Mouse (Mus musculus) heart, embryonic 10.5 days (tissue): Measurements from ENCODE around the gene Ak2. TPM values are rescaled to one million over a fixed set of nuclear protein-coding genes. Genes with fewer than 3 reads are reported as not detected.
A peak's percentile ranks its signal among the peaks of the same experiment; 100 is the strongest.

ENCODE experiments used
- DNase-seq: peaks from one replicate; pipeline ENCODE4 v3.0.0-alpha.2; 2017; ENCODE audit warnings: low spot score
- H3K27ac ChIP-seq: fragments of 300-500 bp; sonication (generic); 2 replicates; pipeline ENCODE4 v1.5.1; 2016; ENCODE audit warnings: mild to moderate bottlenecking
- H3K27me3 ChIP-seq: fragments of 300-500 bp; sonication (generic); 2 replicates; pipeline ENCODE4 v1.6.1; 2016; ENCODE audit warnings: mild to moderate bottlenecking; ENCODE audit not compliant: poor library complexity, insufficient read depth, severe bottlenecking
- H3K36me3 ChIP-seq: fragments of 300-500 bp; sonication (generic); 2 replicates; pipeline ENCODE4 v1.6.1; 2016; ENCODE audit warnings: mild to moderate bottlenecking, moderate library complexity
- H3K4me1 ChIP-seq: fragments of 300-500 bp; sonication (generic); 2 replicates; pipeline ENCODE4 v1.6.1; 2016; ENCODE audit warnings: mild to moderate bottlenecking
- H3K4me3 ChIP-seq: fragments of 300-500 bp; sonication (generic); 2 replicates; pipeline ENCODE4 v1.5.1; 2016; ENCODE audit warnings: mild to moderate bottlenecking, moderate library complexity
- H3K9me3 ChIP-seq: fragments of 300-500 bp; sonication (generic); 2 replicates; pipeline ENCODE4 v1.6.1; 2016; ENCODE audit warnings: mild to moderate bottlenecking, moderate library complexity
- WGBS: fragments of 180-500 bp; shearing (Covaris S2); methylation state at CpG from one replicate; pipeline ENCODE4 v1.1.7; 2016; 5-methylcytosine and 5-hydroxymethylcytosine counted together
- polyA plus RNA-seq: library from polyadenylated mRNA; unstranded; fragments of >200 nt; fragmentation: Nextera tagmentation; extraction: Ambion mirVana; gene quantifications from 2 replicates; pipeline ENCODE4 v1.2.1, GENCODE M21; 2016

The Ak2 gene
- polyA plus RNA-seq, 1 experiment from 2014 or later = 215 TPM

DNA sequence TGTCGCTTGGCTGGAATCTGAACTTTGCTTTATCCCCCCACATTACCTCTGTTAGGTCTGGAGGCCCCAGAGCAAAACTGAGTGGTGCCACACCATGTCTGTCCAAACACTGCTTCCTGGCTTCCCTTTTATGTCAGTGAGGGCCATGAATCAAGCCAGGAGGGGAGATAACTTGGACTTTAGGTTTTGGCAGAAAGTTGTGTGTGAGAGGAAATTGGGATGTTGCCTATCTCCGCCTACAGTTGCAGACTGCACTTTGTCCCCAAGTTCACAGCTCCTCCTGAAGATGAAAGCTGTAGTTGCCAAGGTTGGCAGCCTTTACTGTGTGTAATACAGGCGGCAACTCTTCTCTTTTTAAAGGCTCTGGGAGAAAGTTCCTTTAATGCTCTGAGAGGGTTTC lies 9.0 kb downstream of the Ak2 start:
- Histone ChIP-seq H3K4me1 (peaks cover 15% of the 10 kb centered on the region; the same call in 1 of the 2 replicates), H3K4me3 (no peak overlapping the region), H3K27me3 (no peaks in the 10 kb centered on the region), H3K9me3 (no peaks in the 10 kb centered on the region), H3K27ac (no peak overlapping the region), H3K36me3 (peaks cover 83% of the 10 kb centered on the region)
- DNase-seq = no peak
- 87% methylated on average over 3 of the region's 3 CpGs for WGBS

DNA sequence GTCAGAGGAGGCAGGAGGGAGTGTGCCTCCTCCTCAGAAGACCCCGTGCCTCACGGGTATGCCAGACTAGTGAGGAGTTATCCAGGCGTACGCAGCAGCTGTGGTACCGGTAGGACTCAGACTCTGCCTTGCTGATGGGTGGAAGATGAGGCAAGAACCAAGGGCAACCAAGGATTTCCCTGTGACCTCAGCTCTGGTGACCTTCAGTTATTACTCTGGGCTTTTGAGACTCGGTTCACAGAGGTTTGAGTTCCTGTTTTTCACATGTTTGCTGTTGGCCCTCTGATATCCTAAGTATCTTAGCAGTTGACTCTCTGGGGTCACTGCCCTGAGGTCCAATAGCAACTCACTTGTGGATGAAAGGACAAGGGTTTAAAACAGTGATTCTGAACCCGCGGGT lies 12.0 kb downstream of the Ak2 start:
- WGBS = 90% methylated on average over 8 of the region's 8 CpGs
- Histone ChIP-seq H3K36me3 (peaks cover 95% of the 10 kb centered on the region), H3K4me1 (no peaks in the 10 kb centered on the region), H3K27ac (no peak overlapping the region), H3K27me3 (no peaks in the 10 kb centered on the region), H3K4me3 (no peak overlapping the region), H3K9me3 (no peaks in the 10 kb centered on the region)
- DNase-seq = no peak

- no peaks in the 10 kb centered on the region for H3K27me3 ChIP-seq
- H3K9me3 ChIP-seq = no peaks in the 10 kb centered on the region
- no peak for DNase-seq
- no peak overlapping the region for H3K4me3 ChIP-seq
- peaks cover 21% of the 10 kb centered on the region; the same call in 1 of the 2 replicates for H3K4me1 ChIP-seq
- peaks cover 79% of the 10 kb centered on the region for H3K36me3 ChIP-seq
- 85% methylated on average over 12 of the region's 12 CpGs for WGBS
- no peak overlapping the region for H3K27ac ChIP-seq
Observed at GRCm38 (mm10) chr4:129008006-129008519, 16.3 kb downstream of the Ak2 start.

DNA sequence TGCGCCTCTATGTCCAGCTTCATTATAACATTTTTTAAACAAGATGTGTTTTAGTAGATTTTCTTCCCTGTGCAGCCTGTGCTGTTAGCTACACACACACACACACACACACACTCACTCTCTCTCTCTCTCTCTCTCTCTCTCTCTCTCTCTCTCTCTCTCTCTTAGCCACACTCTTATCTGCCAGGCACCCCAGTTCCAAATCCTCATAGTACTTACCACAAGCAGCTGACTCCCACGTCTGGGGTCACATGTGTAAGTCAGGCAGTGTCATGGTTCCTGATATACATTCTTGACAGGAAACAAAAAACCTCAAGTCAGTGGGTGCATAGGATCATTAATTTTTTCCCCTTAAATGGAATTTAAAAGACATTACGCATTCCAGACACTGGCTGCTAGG lies 16.9 kb downstream of the Ak2 start:
- no peak overlapping the region for H3K4me3 ChIP-seq
- 69% methylated on average over 3 of the region's 3 CpGs for WGBS
- no peak for DNase-seq
- peaks cover 72% of the 10 kb centered on the region for H3K36me3 ChIP-seq
- no peaks in the 10 kb centered on the region for H3K27me3 ChIP-seq
- H3K4me1 ChIP-seq = peaks cover 27% of the 10 kb centered on the region
- H3K27ac ChIP-seq = no peak overlapping the region
- no peaks in the 10 kb centered on the region for H3K9me3 ChIP-seq

DNA sequence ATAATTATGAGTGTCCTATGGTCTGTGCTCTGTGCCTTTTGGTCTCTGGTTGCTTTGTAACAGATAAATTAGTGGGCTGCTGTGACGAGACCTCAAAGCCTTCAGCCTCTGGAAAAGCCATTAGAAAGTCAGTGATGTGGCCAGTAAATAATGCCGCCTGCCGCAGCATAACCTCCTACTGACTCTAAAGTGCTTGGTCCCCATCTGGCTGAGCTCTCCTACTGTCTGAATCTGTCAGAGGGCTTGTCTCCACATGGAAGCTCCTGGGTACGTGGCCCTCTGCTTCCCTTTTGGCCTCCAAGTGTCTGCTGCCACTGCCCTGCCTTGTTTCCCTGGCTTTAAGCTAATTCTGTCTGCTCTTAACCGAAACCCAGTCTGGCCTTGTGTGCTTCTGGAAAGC lies 17.8 kb downstream of the Ak2 start:
- 73% methylated on average over 5 of the region's 5 CpGs for WGBS
- peaks cover 28% of the 10 kb centered on the region for H3K4me1 ChIP-seq
- DNase-seq = no peak

GRCm38 (mm10) chr4:129011604-129012121 lies 19.9 kb downstream of the Ak2 start:
- H3K4me1 ChIP-seq = peaks cover 39% of the 10 kb centered on the region
- no peaks in the 10 kb centered on the region for H3K27me3 ChIP-seq
- 45% methylated on average over 15 of the region's 15 CpGs for WGBS
- peaks cover 47% of the 10 kb centered on the region for H3K36me3 ChIP-seq
- DNase-seq = no peak
- H3K27ac ChIP-seq = 0 out of 2 replicates have a peak overlapping the region, but pooled peaks have one; percentile 2
- H3K9me3 ChIP-seq = peaks cover 2% of the 10 kb centered on the region; the same call in 1 of the 2 replicates
- no peak overlapping the region for H3K4me3 ChIP-seq

More for the DNA sequence above, 17.8 kb downstream of the Ak2 start:
- Histone ChIP-seq H3K9me3 (no peaks in the 10 kb centered on the region), H3K36me3 (peaks cover 67% of the 10 kb centered on the region), H3K27ac (peak overlapping the region; percentile 17; the same call in 1 of the 2 replicates), H3K27me3 (no peaks in the 10 kb centered on the region), H3K4me3 (no peak overlapping the region)

- WGBS = 45% methylated on average over 10 of the region's 10 CpGs
- peaks cover 44% of the 10 kb centered on the region for H3K4me1 ChIP-seq
- no peaks in the 10 kb centered on the region for H3K27me3 ChIP-seq
Observed at GRCm38 (mm10) chr4:129013151-129013864, 21.6 kb downstream of the Ak2 start.

DNA sequence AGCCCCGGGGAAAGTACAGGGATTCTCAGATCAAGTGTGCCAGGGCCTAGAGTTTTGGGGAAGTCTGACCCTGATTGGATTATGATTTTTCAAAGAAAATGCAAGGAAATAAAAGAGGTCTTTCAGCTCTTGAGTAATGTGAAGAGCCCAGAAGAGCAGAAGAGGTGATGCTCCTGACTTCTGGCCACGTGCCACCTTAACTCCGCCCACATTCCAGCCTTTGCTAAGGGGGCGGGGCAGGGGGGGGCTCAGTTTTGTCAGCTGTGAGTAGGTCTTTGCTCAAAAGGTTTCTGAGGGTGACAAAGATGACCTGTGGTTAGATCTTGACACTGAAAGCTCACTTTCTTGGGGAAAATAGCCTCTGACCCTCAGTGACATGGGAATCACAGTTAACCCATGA lies 24.6 kb downstream of the Ak2 start:
- no peak for DNase-seq
- WGBS = 22% methylated on average over 4 of the region's 4 CpGs
- no peak overlapping the region for H3K4me3 ChIP-seq
- H3K27me3 ChIP-seq = peaks cover 12% of the 10 kb centered on the region; the same call in 1 of the 2 replicates
- H3K36me3 ChIP-seq = no peaks in the 10 kb centered on the region
- H3K27ac ChIP-seq = 0 out of 2 replicates have a peak overlapping the region, but pooled peaks have one; percentile 37
- peaks cover 2% of the 10 kb centered on the region; the same call in 1 of the 2 replicates for H3K9me3 ChIP-seq
- peaks cover 46% of the 10 kb centered on the region for H3K4me1 ChIP-seq

More at GRCm38 (mm10) chr4:129013151-129013864, 21.6 kb downstream of the Ak2 start:
- Histone ChIP-seq H3K4me3 (no peak overlapping the region), H3K9me3 (peaks cover 2% of the 10 kb centered on the region; the same call in 1 of the 2 replicates), H3K36me3 (peaks cover 30% of the 10 kb centered on the region), H3K27ac (peak overlapping the region; percentile 42; the same call in 1 of the 2 replicates)
- DNase-seq = no peak

DNA sequence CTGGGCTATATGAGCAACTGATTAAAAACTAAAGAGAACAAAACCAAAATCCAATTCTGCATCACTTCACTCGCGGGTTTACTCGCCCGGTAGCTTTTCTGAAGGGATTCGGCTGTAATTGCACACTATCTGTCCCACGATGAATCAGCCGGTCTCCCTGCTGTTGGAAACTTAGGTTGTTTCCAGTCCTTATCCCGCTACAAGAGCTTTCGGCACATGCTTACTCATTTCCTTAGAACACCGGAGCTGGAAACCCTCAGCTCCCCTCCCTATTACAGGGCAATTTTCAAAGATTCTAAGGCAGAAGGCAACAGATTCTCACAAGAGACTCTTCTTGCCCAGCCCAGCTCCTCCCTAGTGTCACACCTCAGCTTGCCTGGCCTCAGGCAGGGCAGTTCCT lies 25.4 kb downstream of the Ak2 start:
- WGBS = 63% methylated on average over 10 of the region's 10 CpGs

DNA sequence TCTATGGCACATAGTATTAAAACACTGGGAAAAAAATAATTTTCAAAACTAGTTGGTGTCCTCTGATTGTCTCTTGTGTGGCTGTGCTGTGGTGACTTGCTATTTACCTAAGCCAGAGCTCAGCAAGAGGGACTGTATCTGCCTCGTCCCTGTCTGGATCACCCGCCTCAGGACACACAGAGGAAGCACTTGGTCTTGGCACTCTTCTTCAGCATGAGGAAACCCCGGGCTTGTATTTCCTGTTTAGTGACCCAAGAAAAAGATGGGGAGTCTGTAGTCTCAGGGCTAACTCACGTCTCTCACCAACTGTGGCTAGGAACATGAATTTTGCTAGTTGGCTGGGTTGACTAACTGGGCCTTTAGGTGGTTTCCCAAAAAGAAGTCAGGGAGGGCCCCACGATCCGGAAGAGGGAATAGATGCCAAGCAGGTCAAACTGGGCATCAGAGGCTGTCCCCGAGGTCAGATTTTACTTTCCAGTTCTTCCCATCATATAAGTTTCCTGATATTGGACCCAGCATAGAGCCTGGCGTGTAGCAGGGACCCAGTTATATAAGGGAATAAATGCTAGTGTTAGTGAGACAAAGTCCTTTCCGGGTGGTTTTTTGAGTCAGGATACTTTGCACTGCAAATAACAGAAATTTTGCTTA lies 27.2 kb downstream of the Ak2 start:
- Histone ChIP-seq H3K36me3 (no peaks in the 10 kb centered on the region), H3K4me1 (peaks cover 25% of the 10 kb centered on the region), H3K4me3 (no peak overlapping the region), H3K27ac (no peak overlapping the region), H3K27me3 (peaks cover 12% of the 10 kb centered on the region; the same call in 1 of the 2 replicates), H3K9me3 (peaks cover 2% of the 10 kb centered on the region; the same call in 1 of the 2 replicates)
- no peak for DNase-seq
- WGBS = 79% methylated on average over 9 of the region's 9 CpGs

More for the DNA sequence above, 25.4 kb downstream of the Ak2 start:
- no peaks in the 10 kb centered on the region for H3K36me3 ChIP-seq
- peaks cover 12% of the 10 kb centered on the region; the same call in 1 of the 2 replicates for H3K27me3 ChIP-seq
- no peak for DNase-seq
- H3K4me1 ChIP-seq = peaks cover 41% of the 10 kb centered on the region
- H3K9me3 ChIP-seq = peaks cover 2% of the 10 kb centered on the region; the same call in 1 of the 2 replicates
- no peak overlapping the region for H3K4me3 ChIP-seq
- H3K27ac ChIP-seq = 0 out of 2 replicates have a peak overlapping the region, but pooled peaks have one; percentile 63

DNA sequence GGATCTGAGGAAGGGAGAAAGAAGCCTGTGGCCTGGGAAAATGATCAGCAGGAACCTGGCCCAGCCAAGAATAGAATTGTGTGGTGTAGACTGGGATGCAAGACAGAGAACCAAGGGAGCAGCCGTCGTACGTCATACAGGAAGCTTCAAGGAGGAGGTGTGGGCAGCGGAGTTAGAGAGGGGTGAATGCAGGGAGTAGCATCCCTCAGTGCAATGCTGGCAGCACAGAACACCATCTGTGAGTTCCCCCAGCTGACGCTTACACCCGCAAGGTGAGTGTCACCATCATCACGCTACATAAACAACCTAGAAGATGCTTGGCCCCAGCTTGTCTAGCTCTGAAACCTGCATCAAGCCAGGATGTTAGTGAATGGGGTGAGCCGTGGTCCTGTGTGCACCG lies 28.0 kb downstream of the Ak2 start:
- H3K4me3 ChIP-seq = no peak overlapping the region
- no peaks in the 10 kb centered on the region for H3K36me3 ChIP-seq
- H3K27me3 ChIP-seq = peaks cover 12% of the 10 kb centered on the region; the same call in 1 of the 2 replicates
- H3K4me1 ChIP-seq = peaks cover 28% of the 10 kb centered on the region
- no peak overlapping the region for H3K27ac ChIP-seq
- peaks cover 2% of the 10 kb centered on the region; the same call in 1 of the 2 replicates for H3K9me3 ChIP-seq
- DNase-seq = no peak
- 75% methylated on average over 9 of the region's 9 CpGs for WGBS

DNA sequence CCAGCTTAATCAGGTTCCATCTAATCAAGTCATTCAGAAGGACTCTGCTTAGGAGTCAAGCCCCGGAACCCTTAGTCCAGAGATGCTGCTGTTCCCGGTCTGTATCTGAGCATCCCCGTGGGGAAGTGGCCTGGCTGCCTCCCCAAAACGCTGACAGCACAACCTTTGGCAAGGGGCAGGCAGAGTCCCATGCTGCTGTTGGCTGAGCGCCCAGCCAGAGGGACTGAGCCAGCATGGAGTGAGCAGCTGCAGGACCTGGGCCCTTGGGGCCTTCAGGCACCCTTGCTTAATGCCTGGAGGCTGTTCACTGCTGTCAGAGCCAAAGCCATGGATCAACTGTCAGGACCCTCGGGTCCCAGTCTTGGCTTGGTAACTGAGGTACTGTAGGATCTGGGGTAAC lies 28.7 kb downstream of the Ak2 start:
- WGBS = 60% methylated on average over 6 of the region's 6 CpGs
- peaks cover 30% of the 10 kb centered on the region for H3K4me1 ChIP-seq

More for the DNA sequence above, 28.7 kb downstream of the Ak2 start:
- Histone ChIP-seq H3K9me3 (no peaks in the 10 kb centered on the region), H3K4me3 (no peak overlapping the region), H3K27ac (no peak overlapping the region), H3K36me3 (no peaks in the 10 kb centered on the region), H3K27me3 (peaks cover 12% of the 10 kb centered on the region; the same call in 1 of the 2 replicates)
- no peak for DNase-seq
